Mouse (Mus musculus): ENCODE measurements around the gene Plekhm3. TPM values are rescaled to one million over a fixed set of nuclear protein-coding genes. Genes with fewer than 3 reads are reported as not detected.

Gene Plekhm3
- polyA plus RNA-seq (2015; fragmentation: Nextera tagmentation; extraction: Ambion mirVana), result 2.2 and 2.3 TPM in 2 replicates

- H3K4me3 ChIP-seq (ENCODE audit: low read depth, low read length), result peak within 1 kb of the TSS; percentile 91
- ATAC-seq (ENCODE audit: low FRiP score, low TSS enrichment) (peak; percentile 96), DNase-seq (ENCODE audit: low spot score) (peak; percentile 88)
- WGBS, result 0% methylated on average over 38 of the region's 43 CpGs
- H3K9me3 ChIP-seq (ENCODE audit: control insufficient read depth, low read length), result no peaks in the 10 kb centered on the region
- peak within 1 kb of the TSS; percentile 65 for H3K4me2 ChIP-seq (replicated peaks; ENCODE audit: low read depth)
- H3K27ac ChIP-seq (replicated peaks), result peak within 1 kb of the TSS; percentile 75
- TF ChIP-seq EP300 (optimal IDR thresholded peaks at IDR 0.05) (no peak), CTCF (IDR thresholded peaks at IDR 0.05; ENCODE audit: low read depth) (no peak)
- H3K4me1 ChIP-seq (replicated peaks; ENCODE audit: control insufficient read depth, insufficient read depth), result no peaks in the 10 kb centered on the region
- H3K27me3 ChIP-seq (ENCODE audit: control insufficient read depth, insufficient read depth, low read length), result no peaks in the 10 kb centered on the region
- peak within 1 kb of the TSS; percentile 90 for H3K9ac ChIP-seq (ENCODE audit: low read length)
- H3K36me3 ChIP-seq (ENCODE audit: control insufficient read depth, insufficient read depth, low read length), result no peaks in the 10 kb centered on the region
These were observed at the start of gene Plekhm3 for GRCm38 (mm10) chr1:64956479-64956961. Gene Plekhm3 (minus strand): TSS chr1:64956824.

DNA sequence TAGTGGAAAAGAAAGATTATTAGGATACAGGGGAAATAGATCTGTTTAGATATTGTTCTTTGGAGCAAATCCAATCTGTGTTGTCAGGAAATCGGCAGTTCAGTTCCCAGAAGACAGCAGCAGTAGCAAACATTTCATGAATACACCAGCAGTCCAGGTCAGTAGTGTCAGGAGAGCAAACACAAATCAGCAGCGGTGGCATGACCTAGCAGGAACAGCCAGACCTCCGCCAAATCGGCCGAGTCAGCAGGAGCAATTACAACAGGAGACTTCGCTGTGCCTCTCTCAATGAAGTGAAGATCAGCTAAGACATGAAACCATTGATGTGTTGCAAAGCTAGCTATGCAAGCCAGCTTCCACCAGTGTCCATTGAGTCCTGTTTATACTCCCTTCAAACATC lies 49.0 kb upstream of the Plekhm3 start:
- H3K4me3 ChIP-seq (ENCODE audit: low read depth, low read length), result no peak overlapping the region
- no peaks in the 10 kb centered on the region for H3K36me3 ChIP-seq (ENCODE audit: control insufficient read depth, insufficient read depth, low read length)
- 80% methylated on average over 6 of the region's 6 CpGs for WGBS
- H3K4me2 ChIP-seq (replicated peaks; ENCODE audit: low read depth), result no peak overlapping the region
- H3K27me3 ChIP-seq (ENCODE audit: control insufficient read depth, insufficient read depth, low read length), result no peaks in the 10 kb centered on the region
- DNase-seq (ENCODE audit: low spot score), result no peak
- no peaks in the 10 kb centered on the region for H3K4me1 ChIP-seq (replicated peaks; ENCODE audit: control insufficient read depth, insufficient read depth)
- H3K9me3 ChIP-seq (ENCODE audit: control insufficient read depth, low read length), result no peaks in the 10 kb centered on the region
- TF ChIP-seq CTCF (IDR thresholded peaks at IDR 0.05; ENCODE audit: low read depth) (no peak), EP300 (optimal IDR thresholded peaks at IDR 0.05) (no peak)
- no peak overlapping the region for H3K27ac ChIP-seq (replicated peaks)
- no peak for ATAC-seq (ENCODE audit: low FRiP score, low TSS enrichment)
- H3K9ac ChIP-seq (ENCODE audit: low read length), result no peak overlapping the region

DNA sequence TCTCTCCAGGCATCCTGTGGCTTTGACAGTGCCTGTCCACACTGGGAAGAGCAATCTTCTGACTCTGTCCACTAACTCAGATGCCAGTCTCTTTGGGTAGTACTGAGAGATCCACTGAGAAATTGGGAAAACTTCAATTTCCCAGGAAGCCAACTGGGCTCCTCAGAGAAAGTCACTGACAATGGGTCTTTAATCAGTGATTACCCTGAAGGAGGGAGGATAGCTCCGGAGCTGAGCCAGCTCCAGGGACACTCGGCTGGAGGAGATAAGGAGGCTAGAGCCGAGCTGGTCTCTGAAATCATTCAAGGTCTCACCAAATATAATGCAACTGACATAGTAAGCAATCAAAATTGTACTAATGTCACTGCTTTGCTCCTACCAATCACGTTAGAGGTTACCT lies 47.9 kb upstream of the Plekhm3 start:
- Histone ChIP-seq H3K27me3 (ENCODE audit: control insufficient read depth, insufficient read depth, low read length) (no peaks in the 10 kb centered on the region), H3K9ac (ENCODE audit: low read length) (no peak overlapping the region), H3K4me2 (replicated peaks; ENCODE audit: low read depth) (no peak overlapping the region), H3K4me1 (replicated peaks; ENCODE audit: control insufficient read depth, insufficient read depth) (no peaks in the 10 kb centered on the region), H3K27ac (replicated peaks) (no peak overlapping the region), H3K4me3 (ENCODE audit: low read depth, low read length) (no peak overlapping the region), H3K9me3 (ENCODE audit: control insufficient read depth, low read length) (no peaks in the 10 kb centered on the region), H3K36me3 (ENCODE audit: control insufficient read depth, insufficient read depth, low read length) (no peaks in the 10 kb centered on the region)
- DNase-seq (ENCODE audit: low spot score) (no peak), ATAC-seq (ENCODE audit: low FRiP score, low TSS enrichment) (no peak)
- 70% methylated on average over 4 of the region's 4 CpGs for WGBS
- no peak for TF ChIP-seq CTCF (IDR thresholded peaks at IDR 0.05; ENCODE audit: low read depth)
- TF ChIP-seq EP300 (optimal IDR thresholded peaks at IDR 0.05), result no peak

GRCm38 (mm10) chr1:64993206-64993605 lies 36.6 kb upstream of the Plekhm3 start:
- no peak overlapping the region for H3K4me3 ChIP-seq (ENCODE audit: low read depth, low read length)
- WGBS, result 51% methylated on average over 4 of the region's 4 CpGs
- DNase-seq (ENCODE audit: low spot score), result no peak

GRCm38 (mm10) chr1:64988176-64988575 lies 31.6 kb upstream of the Plekhm3 start:
- ATAC-seq (ENCODE audit: low FRiP score, low TSS enrichment), result no peak
- H3K4me2 ChIP-seq (replicated peaks; ENCODE audit: low read depth), result no peak overlapping the region
- H3K27ac ChIP-seq (replicated peaks), result no peak overlapping the region
- no peak overlapping the region for H3K9ac ChIP-seq (ENCODE audit: low read length)
- TF ChIP-seq CTCF (IDR thresholded peaks at IDR 0.05; ENCODE audit: low read depth) (no peak), EP300 (optimal IDR thresholded peaks at IDR 0.05) (no peak)
- H3K36me3 ChIP-seq (ENCODE audit: control insufficient read depth, insufficient read depth, low read length), result no peaks in the 10 kb centered on the region
- no peak for DNase-seq (ENCODE audit: low spot score)
- H3K4me3 ChIP-seq (ENCODE audit: low read depth, low read length), result no peak overlapping the region
- H3K4me1 ChIP-seq (replicated peaks; ENCODE audit: control insufficient read depth, insufficient read depth), result no peaks in the 10 kb centered on the region
- H3K27me3 ChIP-seq (ENCODE audit: control insufficient read depth, insufficient read depth, low read length), result no peaks in the 10 kb centered on the region
- H3K9me3 ChIP-seq (ENCODE audit: control insufficient read depth, low read length), result no peaks in the 10 kb centered on the region

More at GRCm38 (mm10) chr1:64993206-64993605, 36.6 kb upstream of the Plekhm3 start:
- no peak overlapping the region for H3K27ac ChIP-seq (replicated peaks)
- no peak overlapping the region for H3K4me2 ChIP-seq (replicated peaks; ENCODE audit: low read depth)
- H3K36me3 ChIP-seq (ENCODE audit: control insufficient read depth, insufficient read depth, low read length), result no peaks in the 10 kb centered on the region
- no peaks in the 10 kb centered on the region for H3K27me3 ChIP-seq (ENCODE audit: control insufficient read depth, insufficient read depth, low read length)
- H3K4me1 ChIP-seq (replicated peaks; ENCODE audit: control insufficient read depth, insufficient read depth), result no peaks in the 10 kb centered on the region
- no peaks in the 10 kb centered on the region for H3K9me3 ChIP-seq (ENCODE audit: control insufficient read depth, low read length)
- H3K9ac ChIP-seq (ENCODE audit: low read length), result no peak overlapping the region
- ATAC-seq (ENCODE audit: low FRiP score, low TSS enrichment), result no peak
- TF ChIP-seq CTCF (IDR thresholded peaks at IDR 0.05; ENCODE audit: low read depth) (no peak), EP300 (optimal IDR thresholded peaks at IDR 0.05) (no peak)

GRCm38 (mm10) chr1:64986120-64986519 lies 29.5 kb upstream of the Plekhm3 start:
- no peak overlapping the region for H3K4me3 ChIP-seq (ENCODE audit: low read depth, low read length)
- H3K4me1 ChIP-seq (replicated peaks; ENCODE audit: control insufficient read depth, insufficient read depth), result no peaks in the 10 kb centered on the region
- no peaks in the 10 kb centered on the region for H3K27me3 ChIP-seq (ENCODE audit: control insufficient read depth, insufficient read depth, low read length)
- H3K9ac ChIP-seq (ENCODE audit: low read length), result no peak overlapping the region
- peak; percentile 68 for DNase-seq (ENCODE audit: low spot score)
- no peak overlapping the region for H3K4me2 ChIP-seq (replicated peaks; ENCODE audit: low read depth)
- no peaks in the 10 kb centered on the region for H3K9me3 ChIP-seq (ENCODE audit: control insufficient read depth, low read length)
- H3K27ac ChIP-seq (replicated peaks), result no peak overlapping the region
- ATAC-seq (ENCODE audit: low FRiP score, low TSS enrichment), result 0 out of 2 replicates have a peak, but pooled peaks have one; percentile 45
- WGBS, result 35% methylated on average over 7 of the region's 7 CpGs
- TF ChIP-seq EP300 (optimal IDR thresholded peaks at IDR 0.05) (no peak), CTCF (IDR thresholded peaks at IDR 0.05; ENCODE audit: low read depth) (peak; percentile 79)
- no peaks in the 10 kb centered on the region for H3K36me3 ChIP-seq (ENCODE audit: control insufficient read depth, insufficient read depth, low read length)
